Mouse (Mus musculus) MEL (cell line): ENCODE measurements around the gene Sgcg. TPM values are rescaled to one million over a fixed set of nuclear protein-coding genes. Genes with fewer than 3 reads are reported as not detected.

ENCODE experiments used
- DNase-seq: peaks from one replicate; pipeline ENCODE4 v3.0.0; 2011; ENCODE audit warnings: low read depth, low spot score
- H3K27ac ChIP-seq: 2 replicates; pipeline ENCODE4 v1.5.1; 2012; ENCODE audit warnings: low read depth, mild to moderate bottlenecking, control low read depth, low read length, moderate library complexity; ENCODE audit not compliant: control insufficient read depth
- H3K27me3 ChIP-seq, 2 experiments: fragments of 150-350 bp in 1 of 2; sonication (generic) in 1 of 2; 2 replicates each; pipeline ENCODE4 v1.6.1; 2012; ENCODE audit warnings: low read length in 2 of 2, mild to moderate bottlenecking in 2 of 2, improper control_type of control experiment in 1 of 2, moderate library complexity in 1 of 2; ENCODE audit not compliant: insufficient read depth in 2 of 2, control insufficient read depth in 1 of 2
- H3K36me3 ChIP-seq, 2 experiments: 2 replicates each; pipeline ENCODE4 v1.6.1; 2012 to 2014; ENCODE audit warnings: low read length in 2 of 2, improper control_type of control experiment in 1 of 2, inconsistent platforms in 1 of 2, mild to moderate bottlenecking in 1 of 2; ENCODE audit not compliant: insufficient read depth in 2 of 2, control insufficient read depth in 1 of 2
- H3K4me1 ChIP-seq, 2 experiments: fragments of 150-350 bp in 1 of 2; sonication (generic) in 1 of 2; 2 replicates each; pipeline ENCODE4 v1.6.1; 2012; ENCODE audit warnings: low read length in 2 of 2, improper control_type of control experiment in 1 of 2, mild to moderate bottlenecking in 1 of 2; ENCODE audit not compliant: insufficient read depth in 2 of 2, control insufficient read depth in 1 of 2
- H3K4me3 ChIP-seq, 2 experiments: fragments of 150-350 bp in 1 of 2; sonication (generic) in 1 of 2; 2 replicates each; pipeline ENCODE4 v1.5.1; 2012; ENCODE audit warnings: low read depth in 2 of 2, low read length in 2 of 2, mild to moderate bottlenecking in 2 of 2, moderate library complexity in 2 of 2, control low read depth in 1 of 2, improper control_type of control experiment in 1 of 2; ENCODE audit not compliant: control insufficient read depth in 1 of 2, insufficient read depth in 1 of 2
- H3K79me2 ChIP-seq: 2 replicates; pipeline ENCODE4 v1.6.1; 2012; ENCODE audit warnings: mild to moderate bottlenecking, low read length, moderate library complexity; ENCODE audit not compliant: control insufficient read depth, poor library complexity, insufficient read depth
- H3K9ac ChIP-seq: 2 replicates; pipeline ENCODE4 v1.6.1; 2012; ENCODE audit warnings: low read depth, mild to moderate bottlenecking, control low read depth, low read length, moderate library complexity; ENCODE audit not compliant: control insufficient read depth, poor library complexity, severe bottlenecking
- H3K9me3 ChIP-seq: fragments of 150-350 bp; sonication (generic); replicated peaks from 2 replicates; pipeline ENCODE4 v1.6.1; 2012; ENCODE audit warnings: mild to moderate bottlenecking, low read length, improper control_type of control experiment, moderate library complexity; ENCODE audit not compliant: insufficient read depth
- CHD2 ChIP-seq: IDR thresholded peaks from 2 replicates; pipeline ENCODE4 v1.6.1; 2011; ENCODE audit warnings: low read length, improper control_type of control experiment
- CTCF ChIP-seq, 3 experiments: IDR thresholded peaks in 2 of 3; conservative IDR thresholded peaks in 1 of 3; 2 replicates each; pipeline ENCODE4 v1.5.1; 2011 to 2012; ENCODE audit warnings: low read length in 3 of 3, low read depth in 2 of 3, mild to moderate bottlenecking in 2 of 3, improper control_type of control experiment in 1 of 3, inconsistent platforms in 1 of 3, mixed read lengths in 1 of 3, moderate library complexity in 1 of 3; ENCODE audit not compliant: control insufficient read depth in 1 of 3, insufficient read depth in 1 of 3, poor library complexity in 1 of 3, severe bottlenecking in 1 of 3
- ELF1 ChIP-seq: IDR thresholded peaks from 2 replicates; pipeline ENCODE4 v1.6.1; 2014; ENCODE audit warnings: low read depth, mild to moderate bottlenecking, inconsistent platforms, low read length, improper control_type of control experiment, moderate library complexity
- GATA1 ChIP-seq: IDR thresholded peaks from 2 replicates; pipeline ENCODE4 v1.6.1; 2011; ENCODE audit warnings: low read depth, low read length, improper control_type of control experiment
- HCFC1 ChIP-seq: IDR thresholded peaks from 2 replicates; pipeline ENCODE4 v1.6.1; 2012; ENCODE audit warnings: low read depth, mild to moderate bottlenecking, inconsistent platforms, low read length, improper control_type of control experiment, moderate library complexity
- KAT2A ChIP-seq: conservative IDR thresholded peaks from 2 replicates; pipeline ENCODE4 v1.6.1; 2012; ENCODE audit warnings: low read depth, low read length, improper control_type of control experiment, inconsistent platforms
- MAX ChIP-seq: IDR thresholded peaks from 2 replicates; pipeline ENCODE4 v1.6.1; 2011; ENCODE audit warnings: low read length, improper control_type of control experiment
- MAZ ChIP-seq: IDR thresholded peaks from 2 replicates; pipeline ENCODE4 v1.6.1; 2012; ENCODE audit warnings: low read depth, mild to moderate bottlenecking, inconsistent platforms, low read length, improper control_type of control experiment
- MXI1 ChIP-seq: IDR thresholded peaks from 2 replicates; pipeline ENCODE4 v1.6.1; 2011; ENCODE audit warnings: mild to moderate bottlenecking, low read depth, low read length, improper control_type of control experiment
- NELFE ChIP-seq: IDR thresholded peaks from 2 replicates; pipeline ENCODE4 v1.6.1; 2011; ENCODE audit warnings: low read depth, low read length, improper control_type of control experiment
- POLR2A ChIP-seq, 2 experiments: IDR thresholded peaks; 2 replicates each; pipeline ENCODE4 v1.6.1; 2011 to 2012; ENCODE audit warnings: low read length in 2 of 2, mild to moderate bottlenecking in 2 of 2, control low read depth in 1 of 2, improper control_type of control experiment in 1 of 2, low read depth in 1 of 2, moderate library complexity in 1 of 2; ENCODE audit not compliant: control insufficient read depth in 1 of 2, insufficient read depth in 1 of 2, poor library complexity in 1 of 2
- POLR2AphosphoS2 ChIP-seq: IDR thresholded peaks from 2 replicates; pipeline ENCODE4 v1.6.1; 2011; ENCODE audit warnings: low read length, improper control_type of control experiment
- POLR2AphosphoS5 ChIP-seq: IDR thresholded peaks from 2 replicates; pipeline ENCODE4 v1.6.1; 2012; ENCODE audit warnings: low read depth, borderline replicate concordance, mild to moderate bottlenecking, inconsistent platforms, low read length, moderate library complexity, mixed read lengths
- TAL1 ChIP-seq: IDR thresholded peaks from 2 replicates; pipeline ENCODE4 v1.6.1; 2012; ENCODE audit warnings: mild to moderate bottlenecking, inconsistent platforms, low read length, moderate library complexity, mixed read lengths
- UBTF ChIP-seq: IDR thresholded peaks from 2 replicates; pipeline ENCODE4 v1.6.1; 2012; ENCODE audit warnings: low read depth, mild to moderate bottlenecking, inconsistent platforms, low read length, improper control_type of control experiment, moderate library complexity, borderline replicate concordance; ENCODE audit not compliant: insufficient read depth
- USF1 ChIP-seq: IDR thresholded peaks from 2 replicates; pipeline ENCODE4 v1.6.1; 2014; ENCODE audit warnings: low read depth, mild to moderate bottlenecking, inconsistent platforms, low read length, improper control_type of control experiment, moderate library complexity
- ZC3H11A ChIP-seq: IDR thresholded peaks from 2 replicates; pipeline ENCODE4 v1.6.1; 2012; ENCODE audit warnings: low read depth, mild to moderate bottlenecking, inconsistent platforms, low read length, improper control_type of control experiment
- polyA plus RNA-seq, 2 experiments: library from polyadenylated mRNA; stranded (reverse) in 1 of 2; unstranded in 1 of 2; fragments of >175 nt in 1 of 2; fragments of >200 nt in 1 of 2; gene quantifications; 2 replicates each; pipeline versions ENCODE4 v1.2.1 to v1.2.4; 2012; ENCODE audit warnings: low replicate concordance in 2 of 2, low read depth in 1 of 2; ENCODE audit not compliant: insufficient read length in 2 of 2, insufficient read depth in 1 of 2, missing spikeins in 1 of 2
- total RNA-seq: library from RNA; depleted of rRNA; stranded (reverse); fragments of 300-350 nt; gene quantifications from 2 replicates; pipeline ENCODE4 v1.2.3, GENCODE M21; 2012

The Sgcg gene
- total and polyA plus RNA-seq, 3 experiments, result not detected

- H3K9ac ChIP-seq, result no peak overlapping the region
- H3K79me2 ChIP-seq, result no peaks in the 10 kb centered on the region
- DNase-seq, result no peak
- H3K9me3 ChIP-seq, result no peaks in the 10 kb centered on the region
- peaks cover 0 to 7% of the 10 kb centered on the region in 2 experiments; a peak in 2 of 4 replicates for H3K4me1 ChIP-seq
- H3K27me3 ChIP-seq, result no peaks in the 10 kb centered on the region
- no peak overlapping the region for H3K4me3 ChIP-seq
- peaks cover 0 to 6% of the 10 kb centered on the region in 2 experiments; a peak in 2 of 4 replicates for H3K36me3 ChIP-seq
- H3K27ac ChIP-seq, result no peak overlapping the region
- TF ChIP-seq TAL1 (no peak), POLR2AphosphoS2 (no peak), MAX (no peak), ZC3H11A (no peak), UBTF (no peak)
Measured at GRCm38 (mm10) chr14:61224387-61225077, 33.8 kb downstream of the Sgcg start.

- Histone ChIP-seq H3K36me3 (no peaks in the 10 kb centered on the region), H3K9me3 (no peaks in the 10 kb centered on the region), H3K27ac (no peak overlapping the region), H3K27me3 (no peaks in the 10 kb centered on the region), H3K4me3 (no peak overlapping the region), H3K79me2 (no peaks in the 10 kb centered on the region), H3K9ac (no peak overlapping the region), H3K4me1 (no peaks in the 10 kb centered on the region)
- no peak for TF ChIP-seq CHD2
- no peak for TF ChIP-seq MXI1
- no peak for TF ChIP-seq USF1
- TF ChIP-seq POLR2AphosphoS5, result no peak
- no peak for TF ChIP-seq GATA1
- no peak for TF ChIP-seq ELF1
- no peak for TF ChIP-seq TAL1
- TF ChIP-seq NELFE, result no peak
- no peak for TF ChIP-seq CTCF (IDR thresholded peaks at IDR 0.05 in 2 of 3, conservative IDR thresholded peaks at IDR 0.05 in 1 of 3; ENCODE audit: control insufficient read depth in 1 of 3, insufficient read depth in 1 of 3, low read depth in 2 of 3, low read length in 3 of 3, poor library complexity in 1 of 3, severe bottlenecking in 1 of 3)
- no peak for DNase-seq
Measured at GRCm38 (mm10) chr14:61223740-61224139, 34.5 kb downstream of the Sgcg start.

DNA sequence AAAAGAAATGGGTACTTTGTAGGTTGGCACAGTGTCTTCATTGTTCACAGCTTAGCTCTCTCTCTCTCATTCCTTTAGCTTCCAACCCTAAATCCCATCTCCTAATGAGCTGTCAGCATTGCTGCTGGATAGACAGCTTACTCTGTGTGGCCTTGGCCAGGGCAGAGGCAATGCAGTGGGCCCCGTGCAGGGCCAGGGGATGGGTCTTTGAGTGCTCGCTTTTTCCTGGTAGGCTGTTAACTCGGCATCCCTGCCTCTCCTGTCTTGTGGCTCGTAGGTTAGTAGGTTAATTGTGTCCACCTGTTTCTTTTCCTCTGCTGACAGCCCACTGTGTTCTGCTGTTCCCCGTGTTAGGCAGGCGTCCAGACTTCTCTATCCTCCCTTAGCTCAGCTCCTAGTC, 35.8 kb downstream of the Sgcg start:
- H3K27ac ChIP-seq, result no peak overlapping the region
- TF ChIP-seq HCFC1 (no peak), POLR2A (IDR thresholded peaks at IDR 0.05; ENCODE audit: control insufficient read depth in 1 of 2, insufficient read depth in 1 of 2, low read depth in 1 of 2, low read length in 2 of 2, poor library complexity in 1 of 2) (no peak), KAT2A (no peak), ZC3H11A (no peak), MAZ (no peak), UBTF (no peak)
- no peak for DNase-seq
- H3K9me3 ChIP-seq, result no peaks in the 10 kb centered on the region
- H3K79me2 ChIP-seq, result no peaks in the 10 kb centered on the region
- no peak overlapping the region for H3K4me3 ChIP-seq
- H3K27me3 ChIP-seq, result no peaks in the 10 kb centered on the region
- H3K36me3 ChIP-seq, result no peaks in the 10 kb centered on the region
- H3K9ac ChIP-seq, result no peak overlapping the region
- no peaks in the 10 kb centered on the region for H3K4me1 ChIP-seq
